Mouse (Mus musculus) intestine, postnatal 0 days (tissue): Measurements from ENCODE around the gene Trim16. TPM values are rescaled to one million over a fixed set of nuclear protein-coding genes. Genes with fewer than 3 reads are reported as not detected.

Source experiments
- ATAC-seq: fragments of 200-750 bp; cut with Nextera tagmentation; 2 replicates; pipeline ENCODE4 v1.8.0; 2017; ENCODE audit warnings: mild to moderate bottlenecking, moderate TSS enrichment, moderate library complexity
- H3K27ac ChIP-seq: fragments of 300-500 bp; sonication (generic); 2 replicates; pipeline ENCODE4 v1.5.1; 2014; ENCODE audit warnings: mild to moderate bottlenecking, low read depth, low read length, moderate library complexity
- H3K27me3 ChIP-seq: fragments of 300-500 bp; sonication (generic); replicated peaks from 2 replicates; pipeline ENCODE4 v1.6.1; 2014; ENCODE audit warnings: low read length, mixed read lengths; ENCODE audit not compliant: control insufficient read depth, insufficient read depth
- H3K36me3 ChIP-seq: fragments of 300-500 bp; sonication (generic); 2 replicates; pipeline ENCODE4 v1.6.1; 2014; ENCODE audit warnings: mild to moderate bottlenecking, moderate library complexity; ENCODE audit not compliant: control insufficient read depth, insufficient read depth
- H3K4me1 ChIP-seq: fragments of 300-500 bp; sonication (generic); replicated peaks from 2 replicates; pipeline ENCODE4 v1.6.1; 2014; ENCODE audit warnings: antibody characterized with exemption, low read length, mixed read lengths; ENCODE audit not compliant: control insufficient read depth, insufficient read depth
- H3K4me2 ChIP-seq: fragments of 300-500 bp; sonication (generic); replicated peaks from 2 replicates; pipeline ENCODE4 v1.6.1; 2014; ENCODE audit warnings: low read depth, mild to moderate bottlenecking, moderate library complexity
- H3K4me3 ChIP-seq: fragments of 300-500 bp; sonication (generic); 2 replicates; pipeline ENCODE4 v1.5.1; 2014; ENCODE audit warnings: low read depth, low read length
- H3K9ac ChIP-seq: fragments of 300-500 bp; sonication (generic); 2 replicates; pipeline ENCODE4 v1.6.1; 2014; ENCODE audit warnings: mild to moderate bottlenecking, low read depth, low read length
- H3K9me3 ChIP-seq: fragments of 300-500 bp; sonication (generic); 2 replicates; pipeline ENCODE4 v1.6.1; 2016; ENCODE audit warnings: mixed run types; ENCODE audit not compliant: control insufficient read depth
- CTCF ChIP-seq: sonication (generic); IDR thresholded peaks from 2 replicates; pipeline ENCODE4 v1.5.1; 2016; ENCODE audit warnings: low read depth, mild to moderate bottlenecking, control low read depth, antibody characterized with exemption, moderate library complexity
- WGBS: fragments of 180-500 bp; shearing (Covaris S2); extraction: QIAGEN DNeasy Blood & Tissue Kit; methylation state at CpG from one replicate; pipeline ENCODE4 v1.1.7; 2014; 5-methylcytosine and 5-hydroxymethylcytosine counted together
- polyA plus RNA-seq: library from polyadenylated mRNA; unstranded; fragments of >200 nt; fragmentation: Nextera tagmentation; extraction: Ambion mirVana; gene quantifications from 2 replicates; pipeline ENCODE4 v1.2.1, GENCODE M21; 2015

Trim16 gene
- polyA plus RNA-seq, 1 experiment from 2014 or later, result 11.5 TPM

DNA sequence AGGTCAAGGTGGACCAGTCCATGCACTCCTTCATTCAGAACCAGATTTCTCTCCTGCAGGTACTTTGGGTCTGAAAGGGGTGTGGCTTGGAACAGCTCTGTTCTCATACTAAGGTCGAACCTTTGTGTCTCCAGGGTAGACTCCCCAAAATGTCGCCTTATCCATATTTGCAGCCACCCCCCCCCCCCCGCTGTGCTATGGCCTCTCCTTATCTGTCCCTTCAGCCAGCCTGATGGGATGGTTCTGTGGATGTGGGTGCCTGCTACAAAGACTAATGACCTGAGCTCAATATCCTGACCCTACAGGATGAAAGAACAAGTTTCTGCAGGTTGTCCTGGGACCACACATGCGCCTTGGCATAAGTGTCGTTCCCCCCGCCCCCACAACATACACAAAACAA, 33.3 kb downstream of the Trim16 start:
- Histone ChIP-seq H3K27ac (no peak overlapping the region), H3K27me3 (no peaks in the 10 kb centered on the region), H3K4me2 (no peak overlapping the region), H3K4me3 (no peak overlapping the region), H3K9ac (no peak overlapping the region), H3K36me3 (no peaks in the 10 kb centered on the region), H3K4me1 (no peaks in the 10 kb centered on the region), H3K9me3 (no peaks in the 10 kb centered on the region)
- 85% methylated on average over 6 of the region's 6 CpGs for WGBS
- ATAC-seq, result no peak
- TF ChIP-seq CTCF, result no peak

- 73% methylated on average over 4 of the region's 4 CpGs for WGBS
- no peaks in the 10 kb centered on the region for H3K27me3 ChIP-seq
- no peaks in the 10 kb centered on the region for H3K36me3 ChIP-seq
- no peak for TF ChIP-seq CTCF
- no peak overlapping the region for H3K4me2 ChIP-seq
- H3K4me1 ChIP-seq, result no peaks in the 10 kb centered on the region
- H3K27ac ChIP-seq, result no peak overlapping the region
- no peaks in the 10 kb centered on the region for H3K9me3 ChIP-seq
- no peak overlapping the region for H3K4me3 ChIP-seq
- no peak overlapping the region for H3K9ac ChIP-seq
- ATAC-seq, result no peak
Observed at GRCm38 (mm10) chr11:62865562-62865961, 45.5 kb downstream of the Trim16 start.

DNA sequence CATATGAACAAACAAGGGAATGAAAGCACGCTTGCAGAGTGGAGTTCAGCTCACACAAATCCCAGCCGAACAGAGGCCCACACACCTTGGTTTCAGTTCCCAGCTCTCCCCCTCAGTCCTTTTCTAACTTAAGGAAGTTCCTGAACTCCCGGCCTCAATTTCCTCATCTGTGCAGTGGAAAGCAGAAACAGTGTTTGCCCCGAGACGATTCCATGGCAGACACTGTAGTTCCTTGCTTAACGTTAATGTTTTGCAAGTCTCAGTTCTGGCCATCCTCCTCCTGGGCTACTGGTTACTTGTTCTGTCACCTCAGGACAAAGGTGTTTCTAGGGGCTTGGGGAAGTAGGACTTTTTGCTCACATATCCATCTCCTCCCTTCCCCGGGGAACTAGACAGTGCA, 46.7 kb downstream of the Trim16 start:
- TF ChIP-seq CTCF, result no peak
- WGBS, result 79% methylated on average over 7 of the region's 7 CpGs
- Histone ChIP-seq H3K27ac (no peak overlapping the region), H3K9me3 (no peaks in the 10 kb centered on the region), H3K9ac (no peak overlapping the region), H3K36me3 (no peaks in the 10 kb centered on the region), H3K4me2 (no peak overlapping the region), H3K4me1 (no peaks in the 10 kb centered on the region), H3K27me3 (no peaks in the 10 kb centered on the region), H3K4me3 (no peak overlapping the region)
- ATAC-seq, result no peak

DNA sequence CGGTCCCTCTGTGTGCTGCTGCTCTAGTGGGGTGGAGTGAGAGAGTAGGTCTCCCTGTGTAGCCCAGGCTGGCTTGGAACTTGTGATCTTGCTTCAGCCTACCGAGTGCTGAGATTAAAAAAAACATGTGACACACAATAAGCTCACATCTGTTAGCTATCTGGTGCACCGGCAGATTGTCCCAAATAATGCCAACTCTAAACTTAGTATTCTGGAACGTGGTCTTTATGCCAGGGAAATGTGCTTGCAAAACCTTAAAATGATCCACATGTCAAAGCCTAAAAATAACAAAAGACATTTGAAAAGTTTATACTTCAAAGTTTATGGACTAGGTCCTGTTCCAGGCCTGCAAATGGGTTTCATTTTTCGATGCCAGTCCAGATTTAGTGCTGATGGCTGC, 49.2 kb downstream of the Trim16 start:
- Histone ChIP-seq H3K4me3 (no peak overlapping the region), H3K9me3 (no peaks in the 10 kb centered on the region), H3K9ac (no peak overlapping the region), H3K4me1 (no peaks in the 10 kb centered on the region), H3K27ac (no peak overlapping the region), H3K4me2 (no peak overlapping the region), H3K27me3 (no peaks in the 10 kb centered on the region), H3K36me3 (no peaks in the 10 kb centered on the region)
- no peak for TF ChIP-seq CTCF
- WGBS, result 74% methylated on average over 5 of the region's 5 CpGs
- ATAC-seq, result no peak

DNA sequence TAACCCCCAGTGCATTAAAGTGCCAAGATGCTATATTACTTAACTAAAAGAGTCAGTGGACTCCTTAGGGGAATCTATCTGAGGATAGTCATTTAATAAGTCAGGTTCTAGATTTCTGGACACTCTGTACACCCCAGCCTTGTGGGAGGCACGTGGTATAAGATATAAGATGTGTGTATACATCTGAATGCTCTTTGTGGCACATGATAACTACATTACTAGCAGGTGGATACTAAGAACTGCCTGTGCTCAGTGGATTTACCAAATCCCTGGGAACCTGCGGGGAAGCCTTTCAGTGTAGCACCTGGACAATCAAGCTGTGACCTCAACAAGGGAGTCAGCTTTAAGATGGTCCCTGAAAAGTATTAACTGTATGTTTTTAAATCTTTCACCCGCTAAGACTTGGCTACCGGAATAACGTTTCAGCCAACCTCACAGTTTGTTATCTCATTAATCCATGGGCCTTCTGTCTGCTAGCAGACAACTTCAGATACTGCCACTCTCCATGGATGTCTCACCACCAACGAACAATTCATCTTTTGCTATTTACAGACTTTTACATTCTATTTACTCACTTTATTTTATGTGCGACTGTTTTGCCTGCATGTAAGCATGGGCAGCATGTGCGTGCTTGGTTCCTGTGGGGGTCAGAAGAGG, 49.8 kb downstream of the Trim16 start:
- no peak for ATAC-seq
- no peaks in the 10 kb centered on the region for H3K4me1 ChIP-seq
- no peak overlapping the region for H3K4me2 ChIP-seq
- H3K9me3 ChIP-seq, result no peaks in the 10 kb centered on the region
- no peaks in the 10 kb centered on the region for H3K36me3 ChIP-seq
- H3K9ac ChIP-seq, result no peak overlapping the region
- H3K27me3 ChIP-seq, result no peaks in the 10 kb centered on the region
- no peak overlapping the region for H3K4me3 ChIP-seq
- H3K27ac ChIP-seq, result no peak overlapping the region
- TF ChIP-seq CTCF, result no peak
- 75% methylated on average over 8 of the region's 8 CpGs for WGBS

DNA sequence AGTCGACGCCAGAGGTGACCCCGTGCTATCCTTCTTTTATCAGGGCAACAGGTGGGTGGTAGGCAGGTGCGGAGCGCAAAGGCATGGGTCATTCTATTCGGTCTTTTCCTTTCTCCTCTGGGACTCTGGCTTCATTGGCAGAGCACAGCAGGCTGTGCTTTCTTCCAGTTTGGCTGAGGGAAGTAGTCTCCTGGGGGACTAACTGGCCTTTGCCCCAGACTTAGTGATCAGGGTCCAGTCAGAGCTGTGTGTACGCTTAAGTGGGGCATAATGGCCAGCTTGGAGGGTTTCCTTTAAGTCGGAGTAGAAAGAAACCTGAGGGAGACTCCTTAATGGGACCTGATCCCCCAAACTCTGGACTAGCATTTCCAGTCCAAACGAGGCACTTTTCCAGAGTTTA, 53.4 kb downstream of the Trim16 start:
- H3K27me3 ChIP-seq, result no peaks in the 10 kb centered on the region
- no peaks in the 10 kb centered on the region for H3K4me1 ChIP-seq
- H3K4me3 ChIP-seq, result no peak overlapping the region
- ATAC-seq, result no peak
- no peaks in the 10 kb centered on the region for H3K9me3 ChIP-seq
- TF ChIP-seq CTCF, result no peak
- WGBS, result 67% methylated on average over 9 of the region's 9 CpGs
- H3K27ac ChIP-seq, result no peak overlapping the region
- H3K4me2 ChIP-seq, result no peak overlapping the region
- H3K36me3 ChIP-seq, result no peaks in the 10 kb centered on the region
- no peak overlapping the region for H3K9ac ChIP-seq

- no peak for TF ChIP-seq CTCF
- no peak overlapping the region for H3K9ac ChIP-seq
- H3K4me1 ChIP-seq, result no peaks in the 10 kb centered on the region
- H3K27me3 ChIP-seq, result no peaks in the 10 kb centered on the region
- H3K4me2 ChIP-seq, result no peak overlapping the region
- H3K27ac ChIP-seq, result no peak overlapping the region
- no peaks in the 10 kb centered on the region for H3K36me3 ChIP-seq
- no peaks in the 10 kb centered on the region for H3K9me3 ChIP-seq
- H3K4me3 ChIP-seq, result no peak overlapping the region
- no peak for ATAC-seq
- WGBS, result 82% methylated on average over 1 of the region's 1 CpGs
Observed at GRCm38 (mm10) chr11:62875696-62876095, 55.7 kb downstream of the Trim16 start.
